Mouse (Mus musculus) thymus, postnatal 25 days (tissue): Measurements from ENCODE around the gene Efcc1.
"Not testable (repeated sequence)": the region's sequence is repeated elsewhere in the genome, so short reads cannot be mapped to it uniquely, and the experiment has no call there.

Experiments used
- DNase-seq: peaks from one replicate; pipeline ENCODE4 v3.0.0; 2022

Gene Efcc1

DNA sequence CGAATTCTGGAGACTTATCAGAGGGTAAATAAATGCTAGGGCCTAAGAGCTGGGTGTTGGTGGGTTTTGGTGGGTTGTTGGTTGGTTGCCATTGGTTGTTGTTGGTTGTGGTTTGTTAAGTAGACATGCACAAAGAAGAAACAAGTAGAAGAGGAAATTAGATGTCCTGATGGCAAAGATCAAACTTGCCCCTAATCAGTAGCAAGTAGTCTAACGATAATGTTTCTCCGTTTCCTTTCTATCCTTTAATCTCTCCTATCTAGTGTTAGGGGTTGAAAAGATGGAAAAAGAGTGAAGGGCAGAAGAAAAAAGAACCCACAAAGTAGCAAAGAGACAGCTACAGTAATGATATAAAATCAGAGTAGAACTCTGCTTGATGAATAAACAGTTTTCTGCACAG, 14.0 kb downstream of the Efcc1 start:
- DNase-seq = no peak

DNA sequence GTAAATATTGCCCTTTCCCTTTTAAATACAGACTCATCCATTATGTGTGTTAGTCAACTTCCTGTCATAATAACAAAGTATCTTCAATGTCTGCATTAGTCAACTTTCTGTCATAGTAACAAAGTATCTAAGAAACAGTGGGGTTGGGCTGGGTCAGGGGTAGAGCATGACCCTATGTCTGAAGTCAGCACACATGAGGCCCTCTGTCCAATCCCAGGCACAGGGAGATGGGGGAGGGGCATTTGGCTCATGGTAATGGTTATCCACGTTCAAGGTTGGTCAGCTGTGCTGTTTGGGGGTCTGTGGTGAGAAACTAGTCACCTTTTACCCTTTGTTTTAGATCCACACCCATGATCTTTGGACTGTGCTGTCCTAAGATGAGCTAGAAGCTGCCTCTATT, 14.6 kb downstream of the Efcc1 start:
- no peak for DNase-seq

DNA sequence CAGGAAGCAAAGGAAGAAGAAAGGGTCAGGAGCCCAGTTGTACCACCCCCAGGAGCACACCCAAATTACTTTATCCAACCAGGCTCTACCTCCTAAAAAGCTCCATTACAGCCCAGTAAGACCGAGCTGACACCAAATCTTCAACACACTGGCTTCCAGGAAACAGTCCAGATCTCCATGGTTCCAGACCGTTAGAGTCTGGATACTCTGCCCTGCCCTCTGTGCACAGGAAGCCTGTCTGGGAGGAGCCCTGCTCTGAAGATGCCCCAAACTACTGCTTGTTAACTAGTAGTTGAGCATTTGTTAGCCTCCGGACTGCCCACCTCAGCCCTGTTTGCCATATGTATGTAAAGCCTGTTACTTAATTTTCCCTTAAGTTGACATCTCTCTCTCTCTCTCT, 15.4 kb downstream of the Efcc1 start:
- DNase-seq = no peak

DNA sequence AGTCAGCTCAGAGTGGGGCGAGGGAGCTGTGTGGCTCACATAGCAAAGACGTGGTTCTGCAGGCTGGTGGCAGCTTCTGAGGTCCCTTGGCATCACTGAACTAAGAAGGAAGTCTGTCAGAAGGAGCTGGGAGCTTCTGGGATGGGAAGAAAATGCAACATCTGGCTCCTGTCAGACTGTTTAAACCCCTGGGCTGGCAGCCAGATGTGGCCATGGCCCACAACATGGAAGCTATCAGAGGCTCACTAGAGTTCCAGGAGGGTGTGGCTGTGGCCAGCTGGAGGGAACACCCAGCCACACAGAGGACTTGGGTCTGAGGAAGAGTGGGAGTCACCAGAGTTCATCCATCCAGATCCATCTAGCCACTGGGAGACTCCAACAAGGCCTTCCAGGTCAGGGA, 16.2 kb downstream of the Efcc1 start:
- no peak for DNase-seq

DNA sequence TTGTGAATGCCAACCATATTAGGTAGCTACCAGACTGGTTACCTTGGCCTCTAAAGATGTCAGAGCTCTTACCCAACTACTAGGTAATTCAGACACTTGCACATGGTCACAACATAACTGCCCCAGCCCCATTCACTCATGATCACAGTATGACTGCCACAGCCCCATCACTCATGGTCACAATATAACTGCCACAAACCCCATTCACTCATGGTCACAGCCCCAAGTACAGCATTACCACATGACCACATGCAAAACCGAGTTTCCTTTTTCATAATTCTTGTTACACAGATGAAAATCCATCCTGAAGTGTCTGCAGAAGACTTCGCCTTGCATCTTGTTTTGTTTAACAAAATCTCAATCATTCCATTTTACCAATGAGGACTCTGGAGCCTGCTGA, 17.4 kb downstream of the Efcc1 start:
- DNase-seq = no peak

DNA sequence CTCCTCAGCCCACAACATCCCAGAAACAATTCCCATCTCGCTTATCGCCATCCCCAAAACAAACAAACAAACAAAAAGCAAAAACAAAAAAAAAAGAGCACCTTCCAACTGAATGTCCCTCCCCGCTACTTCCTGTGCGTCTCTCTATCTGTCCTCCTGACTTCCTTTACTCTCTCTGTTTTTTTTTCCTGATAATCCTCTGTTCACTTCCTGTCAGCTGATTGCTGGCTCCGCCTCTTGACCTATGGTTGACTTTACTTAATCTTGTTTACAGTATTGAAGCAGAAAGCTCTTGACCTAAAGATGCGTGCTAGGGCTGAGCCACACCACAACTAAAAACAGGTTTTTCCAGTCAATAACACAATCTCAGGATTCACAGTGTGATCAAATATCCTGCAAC, 17.9 kb downstream of the Efcc1 start:
- no peak for DNase-seq

DNA sequence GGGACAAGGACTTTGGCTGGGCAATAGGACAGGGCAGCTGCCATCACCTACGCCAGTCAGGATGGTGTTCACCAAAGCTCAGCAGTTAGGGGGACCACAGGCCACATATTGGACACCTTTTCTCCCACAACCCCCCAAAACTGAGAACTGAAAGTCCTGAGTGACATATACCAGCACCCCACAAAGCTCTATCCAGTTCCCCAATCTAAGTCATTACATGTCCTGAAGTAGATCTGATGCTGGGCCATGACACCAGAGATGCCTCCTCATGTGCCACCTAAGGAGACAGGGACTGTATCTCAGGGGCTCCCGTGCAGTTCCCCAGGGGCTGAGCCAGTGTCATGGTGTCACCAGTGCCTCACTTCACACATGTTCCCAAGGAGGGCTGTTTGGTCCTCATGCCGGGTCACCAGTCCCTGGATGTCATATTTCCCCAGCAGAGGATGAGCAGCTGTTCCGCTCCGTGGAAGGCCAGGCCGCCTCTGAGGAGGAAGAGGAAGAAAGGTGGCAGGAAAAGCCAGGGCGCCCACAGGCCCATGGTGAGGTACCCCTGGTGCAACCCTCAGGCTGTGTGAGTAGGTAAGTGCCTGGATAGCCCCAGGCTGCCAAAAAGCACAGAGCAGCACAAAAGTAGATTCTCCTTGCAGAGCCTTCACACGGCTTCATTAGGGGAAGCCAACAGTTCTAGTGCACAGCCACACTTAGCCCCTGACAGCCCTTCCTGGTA, 19.7 kb downstream of the Efcc1 start:
- no peak for DNase-seq

DNA sequence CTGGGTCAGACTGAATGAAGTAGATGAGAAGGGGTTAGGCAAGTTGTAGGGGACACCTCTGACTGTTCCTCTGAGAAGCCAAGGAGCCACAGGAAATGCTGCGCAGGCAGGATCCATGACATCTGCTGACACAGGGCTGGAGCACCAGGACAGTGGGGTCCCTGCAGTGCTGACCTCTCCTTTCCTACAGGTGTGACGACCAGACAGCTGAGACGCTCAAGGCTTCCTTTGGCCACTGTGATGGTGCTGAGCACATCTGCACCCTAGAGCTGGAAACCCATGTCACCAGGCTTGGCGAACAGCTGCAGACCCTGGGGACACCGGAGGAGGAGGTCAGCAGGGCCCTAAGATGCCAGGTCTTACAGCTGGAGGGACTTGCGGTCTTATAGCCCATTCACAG, 20.9 kb downstream of the Efcc1 start:
- DNase-seq = no peak

DNA sequence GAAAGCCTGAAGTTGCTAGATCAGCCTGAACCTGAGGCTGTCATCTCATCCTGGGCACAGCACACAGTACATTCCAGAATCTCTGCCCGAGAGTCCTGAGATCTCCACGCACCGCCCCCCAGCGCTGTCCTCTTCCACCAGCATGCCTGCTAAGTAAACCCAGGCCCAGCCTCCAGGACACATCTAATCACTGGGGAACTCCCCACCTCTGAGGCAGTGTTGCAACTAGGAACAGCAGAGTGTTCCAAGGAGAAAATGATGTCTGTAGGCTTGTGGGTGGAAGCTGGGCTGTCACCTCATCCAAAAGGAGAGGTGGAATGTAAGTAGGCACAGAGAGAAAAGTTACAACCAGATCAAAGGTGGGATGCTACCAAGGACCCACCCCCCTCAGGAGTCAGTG, 24.5 kb downstream of the Efcc1 start:
- DNase-seq = no peak

DNA sequence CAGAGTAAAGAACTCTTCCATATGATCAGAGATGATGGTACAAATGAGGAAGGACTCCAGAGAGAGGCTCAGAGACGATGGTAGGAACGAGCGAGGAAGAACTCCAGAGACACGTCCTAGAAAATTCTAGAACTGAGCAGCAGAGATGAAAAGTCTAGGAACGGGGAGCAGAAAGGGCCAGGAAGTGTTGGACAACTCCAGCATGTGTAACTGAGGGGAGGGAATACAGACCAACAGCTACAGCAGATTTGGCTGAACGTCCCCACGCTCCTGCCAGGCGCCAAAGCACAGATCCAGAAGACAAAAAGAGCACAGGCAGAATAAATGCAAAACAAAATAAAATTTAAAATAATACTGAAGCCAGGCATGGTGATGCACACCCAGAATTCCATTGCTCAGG, 26.2 kb downstream of the Efcc1 start:
- no peak for DNase-seq

DNA sequence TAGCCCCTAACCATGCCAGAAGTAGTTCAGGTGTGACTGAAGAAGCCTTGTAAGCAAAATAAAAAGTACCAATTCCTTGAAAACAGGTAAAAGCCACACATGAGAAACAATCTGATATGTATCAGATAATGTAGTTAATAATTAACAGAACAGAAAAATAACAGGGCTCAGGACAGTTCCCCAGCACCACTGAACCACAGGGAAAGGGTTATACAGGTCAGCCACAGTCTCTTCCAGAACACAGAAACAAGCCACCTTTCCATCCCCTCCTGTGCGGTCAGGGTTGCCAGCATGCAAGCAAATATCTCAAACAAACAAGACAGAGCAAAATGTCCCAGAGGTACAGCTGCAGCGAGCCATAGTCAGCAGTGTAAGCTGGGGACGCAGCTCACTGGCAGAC, 28.7 kb downstream of the Efcc1 start:
- no peak for DNase-seq

DNA sequence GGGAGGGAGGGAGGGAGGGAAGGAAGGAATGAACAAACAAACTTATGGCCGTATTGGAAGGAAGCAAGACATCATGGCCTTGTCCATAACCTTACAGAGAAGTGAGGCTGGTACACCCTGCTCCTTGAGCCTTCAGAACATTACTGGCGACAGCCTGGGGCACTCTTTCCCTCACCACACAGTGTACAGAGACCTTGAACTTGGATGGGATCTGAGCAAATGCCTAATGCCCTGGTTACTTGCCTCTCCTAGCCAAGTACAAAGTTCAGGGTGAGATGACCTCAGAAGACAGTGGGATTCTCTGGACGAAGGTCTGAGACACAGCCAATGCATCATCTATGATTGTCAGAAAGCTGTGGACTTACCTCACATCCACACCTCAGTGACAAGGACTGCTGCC, 29.2 kb downstream of the Efcc1 start:
- no peak for DNase-seq

DNA sequence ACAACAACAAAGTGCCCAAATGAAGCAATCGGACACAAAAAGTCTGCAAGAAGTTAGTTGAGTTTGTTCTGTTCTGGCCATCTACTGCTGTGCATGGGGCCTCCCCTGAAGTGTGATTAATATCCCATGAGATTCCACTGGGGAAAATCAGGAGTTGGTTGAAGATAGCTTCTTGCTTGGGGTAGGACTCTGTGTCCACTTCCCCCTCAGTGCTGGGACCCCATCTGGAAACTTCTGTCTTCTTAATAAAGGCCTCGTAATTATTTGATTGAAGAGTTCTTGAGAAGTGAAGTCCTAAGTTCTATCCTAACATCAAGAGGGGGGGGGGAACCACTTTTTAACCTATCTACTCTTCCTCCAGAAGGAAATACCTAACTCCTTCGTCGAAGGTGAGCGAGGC, 31.5 kb downstream of the Efcc1 start:
- DNase-seq = no peak

DNA sequence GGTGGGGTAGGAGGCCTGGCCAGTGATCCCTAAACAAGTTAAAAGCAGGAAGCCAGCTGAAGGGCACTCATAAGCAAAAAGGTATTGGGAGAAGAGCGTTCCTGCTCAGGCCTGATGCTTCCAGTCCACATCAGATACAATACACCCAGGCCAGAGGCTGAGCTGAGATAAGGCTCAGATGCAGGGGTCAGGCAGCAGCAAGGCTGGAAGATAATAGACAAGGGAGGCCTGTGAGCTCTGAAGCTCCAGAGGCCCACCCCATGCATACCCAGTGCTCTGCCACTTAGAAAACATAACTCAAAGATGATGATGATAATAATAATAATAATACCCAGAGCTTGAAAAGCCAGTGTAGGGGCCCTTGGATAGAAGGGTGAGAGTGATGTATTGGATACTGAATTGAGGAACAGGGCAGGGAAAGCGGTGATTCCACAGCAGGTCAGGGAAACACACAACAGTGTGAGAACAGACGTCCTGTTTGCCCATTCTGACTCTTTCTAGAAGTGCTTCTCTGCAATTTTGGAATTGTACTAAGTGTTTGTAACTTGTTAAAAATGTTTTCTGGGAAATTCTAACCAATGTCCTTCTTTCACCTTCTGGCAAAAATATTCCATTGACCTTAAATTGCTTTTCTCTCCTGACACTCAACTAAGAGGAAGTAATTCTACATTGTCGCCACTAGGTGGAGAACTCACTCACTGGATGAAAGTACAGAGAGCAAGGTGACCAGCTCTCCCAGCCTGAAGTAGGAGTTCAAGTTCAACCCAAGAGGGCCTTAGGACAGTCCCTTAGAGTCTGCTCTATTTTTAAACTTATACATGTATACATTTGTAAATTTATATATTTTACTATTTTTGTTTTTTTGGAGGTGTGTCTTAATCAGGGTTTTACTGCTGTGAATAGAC, 33.0 kb downstream of the Efcc1 start:
- no peak for DNase-seq

DNA sequence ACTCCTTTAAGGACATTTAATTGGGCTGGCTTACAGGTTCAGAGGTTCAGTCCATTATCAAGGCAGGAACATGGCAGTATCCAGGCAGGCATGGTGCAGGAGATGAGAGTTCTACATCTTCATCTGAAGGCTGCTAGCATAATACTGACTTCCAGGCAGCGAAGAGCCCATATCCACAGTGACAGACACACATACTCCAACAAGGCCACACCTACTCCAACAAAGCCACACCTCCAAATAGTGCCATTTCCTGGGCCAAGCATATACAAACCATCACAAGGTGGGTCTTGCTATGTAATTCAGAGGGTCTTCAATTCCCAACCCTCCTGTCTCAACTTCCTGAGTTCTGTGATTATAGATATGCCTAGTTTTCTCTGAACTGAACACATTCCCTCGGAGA, 33.6 kb downstream of the Efcc1 start:
- not testable (repeated sequence) for DNase-seq

DNA sequence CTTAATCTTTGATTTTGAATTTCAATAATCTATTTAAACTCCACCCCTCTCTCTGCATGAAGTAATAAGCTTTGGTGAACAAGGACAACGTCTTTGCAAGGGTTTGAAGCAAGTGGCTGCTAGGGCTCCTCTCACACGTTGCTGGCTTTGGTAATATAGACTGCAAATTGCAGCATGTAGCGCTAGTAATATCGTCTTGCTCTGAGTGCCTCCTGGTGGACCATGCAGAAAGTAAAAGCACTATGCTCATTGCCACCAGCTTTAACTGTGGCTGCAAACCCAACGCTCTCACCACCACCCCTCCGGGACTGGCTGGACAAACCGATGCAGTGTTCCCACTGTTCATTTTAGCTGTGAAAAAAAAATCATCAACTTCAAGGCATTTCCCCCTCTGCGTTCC, 40.0 kb downstream of the Efcc1 start:
- DNase-seq = no peak

DNA sequence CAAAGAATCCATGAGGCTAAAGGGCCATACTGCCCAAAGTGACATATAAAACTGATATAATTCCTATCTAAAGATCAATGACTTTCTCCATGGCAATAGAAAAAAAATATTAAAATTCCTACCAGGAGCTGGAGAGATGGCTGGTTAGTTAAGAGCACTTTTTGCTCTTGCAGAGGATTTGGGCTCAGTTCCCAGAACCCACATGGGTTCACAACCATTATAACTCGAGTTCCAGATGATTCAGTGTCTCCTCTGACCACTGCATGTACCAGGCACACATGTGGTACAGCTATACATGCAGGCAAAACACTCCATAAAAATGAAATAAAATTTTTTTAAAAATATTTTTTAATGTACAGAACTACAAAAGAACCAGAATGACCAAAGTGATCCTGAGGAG, 43.8 kb downstream of the Efcc1 start:
- DNase-seq = no peak

DNA sequence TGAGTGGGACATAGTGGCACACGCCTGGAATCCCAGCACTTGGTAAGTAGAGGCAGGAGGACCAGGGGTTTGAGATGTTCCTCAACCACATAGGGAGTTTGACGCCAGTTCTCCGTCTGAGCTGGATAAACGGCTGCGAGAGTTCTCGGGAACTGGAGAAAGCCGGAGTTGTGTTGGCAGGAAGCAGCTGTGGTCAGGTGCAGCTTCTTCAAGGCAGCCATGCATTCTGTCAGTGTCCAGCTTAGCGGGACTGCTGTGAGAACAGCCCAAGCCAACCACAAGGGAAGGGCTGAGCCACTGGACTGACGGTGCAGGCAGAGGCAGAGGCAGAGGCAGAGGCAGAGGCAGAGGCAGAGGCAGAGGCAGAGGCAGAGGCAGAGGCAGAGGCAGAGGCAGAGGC, 44.2 kb downstream of the Efcc1 start:
- DNase-seq = no peak

DNA sequence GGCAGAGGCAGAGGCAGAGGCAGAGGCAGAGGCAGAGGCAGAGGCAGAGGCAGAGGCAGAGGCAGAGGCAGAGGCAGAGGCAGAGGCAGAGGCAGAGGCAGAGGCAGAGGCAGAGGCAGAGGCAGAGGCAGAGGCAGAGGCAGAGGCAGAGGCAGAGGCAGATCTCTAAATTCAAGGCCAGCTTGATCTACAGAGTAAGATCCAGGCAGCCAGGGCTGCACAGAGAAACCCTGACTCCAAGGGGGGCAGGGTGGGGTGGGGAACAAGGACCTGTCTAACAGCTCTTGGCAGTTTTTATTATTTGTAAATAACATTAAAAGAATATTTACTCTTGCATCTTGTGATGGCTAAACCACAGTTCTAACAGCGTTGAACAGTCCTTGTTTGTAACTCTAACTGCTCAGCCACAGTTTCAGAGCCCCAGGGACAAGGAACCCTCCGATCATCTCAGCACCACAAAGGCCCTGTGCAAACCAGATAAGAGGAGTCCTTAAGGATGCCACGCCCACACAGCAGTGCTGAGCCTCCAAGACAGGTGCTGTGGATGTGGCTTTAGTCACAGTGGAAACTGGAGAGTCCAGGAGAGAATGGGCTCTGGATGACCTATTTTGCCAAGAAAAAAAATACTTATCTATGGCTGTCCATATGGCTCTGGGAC, 45.0 kb downstream of the Efcc1 start:
- no peak for DNase-seq

DNA sequence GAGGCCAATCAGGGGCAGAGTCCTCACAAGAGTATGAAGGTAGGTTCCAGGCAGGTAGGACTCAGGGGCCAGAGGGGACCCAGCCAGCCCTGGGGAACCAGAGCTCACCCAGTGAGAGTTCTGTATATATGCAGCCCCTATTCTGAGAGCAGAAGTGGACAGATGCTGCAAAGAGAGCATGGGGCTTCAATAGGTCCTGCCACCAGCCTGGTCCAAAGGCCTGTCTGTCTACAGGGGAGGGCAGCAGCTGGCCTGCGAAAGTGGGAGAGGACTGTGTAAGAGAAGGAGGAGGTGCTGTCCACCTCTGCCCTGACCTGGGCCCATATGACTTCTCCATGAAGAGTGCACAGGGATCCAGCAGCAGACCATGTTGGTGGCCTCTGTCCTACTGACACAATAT, 46.0 kb downstream of the Efcc1 start:
- no peak for DNase-seq

DNA sequence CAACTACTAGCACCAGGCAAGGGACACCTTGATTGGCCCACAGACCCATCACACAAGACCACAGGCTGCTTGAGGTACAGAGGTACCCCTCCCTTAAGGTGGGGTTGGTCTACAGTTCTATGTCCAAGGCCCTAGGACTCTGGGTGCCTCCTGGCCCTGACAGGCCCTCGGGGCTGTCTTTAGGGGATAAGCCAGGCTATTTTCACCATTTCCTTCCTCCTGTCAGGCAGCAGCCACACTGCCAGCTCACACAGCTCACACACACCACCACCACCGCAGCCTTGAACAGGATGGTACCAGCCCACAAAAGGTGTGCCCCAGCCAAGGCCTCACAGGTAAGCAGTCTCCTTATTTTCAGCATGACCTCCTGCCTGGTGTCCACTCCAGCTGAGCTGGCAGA, 47.2 kb downstream of the Efcc1 start, which contains the start of gene Gp9:
Gene Gp9, plus strand, starts transcription at position 231 of the 400 bp plus-strand sequence.
- DNase-seq = no peak

DNA sequence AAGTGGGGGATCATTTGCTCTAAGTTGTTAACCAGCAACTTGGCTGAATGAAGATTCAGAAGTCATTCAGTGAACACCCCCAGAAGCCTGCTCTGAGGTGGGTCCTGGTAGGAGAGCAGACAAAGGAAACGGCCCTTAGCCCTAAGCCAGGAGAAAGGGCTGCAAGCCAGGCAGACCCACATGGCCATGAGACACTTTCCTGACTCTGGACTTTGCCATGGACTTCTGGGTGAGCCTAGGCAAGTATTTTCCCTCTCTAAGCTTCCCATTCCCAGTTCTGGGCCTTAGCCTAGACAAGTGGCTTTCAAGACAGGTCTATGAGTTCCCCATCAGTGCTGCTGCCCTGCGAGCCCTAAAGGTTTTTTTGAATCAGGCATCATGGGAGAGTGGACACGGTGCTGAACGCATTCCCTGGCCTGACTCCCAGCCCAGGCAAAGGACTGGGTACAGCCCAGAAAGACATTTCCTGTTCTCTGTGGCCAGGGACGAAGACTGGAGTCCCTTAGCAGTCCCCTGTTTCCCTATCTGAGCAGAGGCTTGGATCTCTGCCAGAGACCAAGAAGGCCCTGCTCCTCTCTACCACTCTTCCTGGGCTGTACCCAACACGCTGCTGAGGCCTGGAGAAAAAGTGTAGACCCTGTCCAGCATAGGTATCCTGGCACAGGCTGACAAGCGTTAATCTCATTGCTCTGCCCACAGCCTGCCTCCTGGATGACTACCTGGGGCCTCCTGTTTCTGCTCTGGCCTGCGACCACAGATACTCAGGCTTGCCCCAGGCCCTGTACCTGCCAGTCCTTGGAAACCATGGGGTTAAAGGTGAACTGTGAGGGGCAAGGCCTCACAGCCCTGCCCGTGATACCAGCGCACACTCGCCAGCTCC, 47.9 kb downstream of the Efcc1 start:
- DNase-seq = no peak
